ENCODE assay signal across 17 mouse cellular contexts in genomic region chr10:86272826-86273225, GRCm38 (mm10). TPM values are rescaled to one million over a fixed set of nuclear protein-coding genes. Genes with fewer than 3 reads are reported as not detected.
DNase-seq lines count a peak whose midpoint lies in the region; ATAC-seq and TF ChIP-seq lines count a peak whose summit lies in the region.
"Had no signal": no experiment of that assay in that cellular context is flagged by ENCODE, and none has a peak within 500 bp of the region (broad histone marks: within the 10 kb centered on the region; RNA-seq: fewer than 3 reads in every experiment).

No protein-coding gene starts in this region.

- H3K9me3 ChIP-seq in heart, embryonic 13.5 days: no peaks in the 10 kb centered on the region
- no peaks in the 10 kb centered on the region for H3K9me3 ChIP-seq in lung, embryonic 14.5 days (ENCODE audit: low read depth, low read length)
- no peaks in the 10 kb centered on the region for H3K9me3 ChIP-seq in embryonic facial prominence, embryonic 15.5 days (replicated peaks)
- no peaks in the 10 kb centered on the region for H3K9me3 ChIP-seq in midbrain, embryonic 15.5 days
- H3K9me3 ChIP-seq: midbrain, embryonic 12.5 days had no signal

- no peak for ATAC-seq in heart, embryonic 13.5 days (ENCODE audit: extremely low read depth, insufficient number of reproducible peaks, low FRiP score, low TSS enrichment)
- ATAC-seq in lung, embryonic 14.5 days (ENCODE audit: insufficient read depth): no peak
- ATAC-seq in embryonic facial prominence, embryonic 15.5 days (ENCODE audit: insufficient number of reproducible peaks, low FRiP score, low TSS enrichment, low read depth): no peak
- no peak for ATAC-seq in midbrain, embryonic 15.5 days (replicated peaks)
- ATAC-seq: CD4-positive, CD25-positive, alpha-beta regulatory T cell, adult 4 months had no signal

- H3K36me3 ChIP-seq in heart, embryonic 13.5 days: no peaks in the 10 kb centered on the region
- H3K36me3 ChIP-seq in lung, embryonic 14.5 days (ENCODE audit: insufficient read depth): no peaks in the 10 kb centered on the region
- no peaks in the 10 kb centered on the region for H3K36me3 ChIP-seq in embryonic facial prominence, embryonic 15.5 days
- no peaks in the 10 kb centered on the region for H3K36me3 ChIP-seq in midbrain, embryonic 15.5 days (replicated peaks)
- H3K36me3 ChIP-seq: midbrain, embryonic 12.5 days had no signal

- no peak overlapping the region for H3K9ac ChIP-seq in heart, embryonic 13.5 days
- H3K9ac ChIP-seq in lung, embryonic 14.5 days: no peak overlapping the region
- H3K9ac ChIP-seq in embryonic facial prominence, embryonic 15.5 days: no peak overlapping the region
- H3K9ac ChIP-seq in midbrain, embryonic 15.5 days: no peak overlapping the region
- H3K9ac ChIP-seq: hindbrain, embryonic 14.5 days; midbrain, embryonic 12.5 days had no signal

- WGBS in heart, embryonic 13.5 days: 67% methylated on average over 3 of the region's 3 CpGs
- 77% methylated on average over 3 of the region's 3 CpGs for WGBS in lung, embryonic 14.5 days
- 83% methylated on average over 3 of the region's 3 CpGs for WGBS in embryonic facial prominence, embryonic 15.5 days
- 82% methylated on average over 3 of the region's 3 CpGs for WGBS in midbrain, embryonic 15.5 days

- no peak for TF ChIP-seq CTCF in lung, embryonic 14.5 days (IDR thresholded peaks at IDR 0.05; ENCODE audit: low read depth)

- H3K27ac ChIP-seq in heart, embryonic 13.5 days (replicated peaks): peak overlapping the region; percentile 66; the same call in 1 of the 2 replicates
- peak overlapping the region; percentile 67; the same call in 1 of the 2 replicates for H3K27ac ChIP-seq in lung, embryonic 14.5 days (ENCODE audit: low read depth)
- H3K27ac ChIP-seq in embryonic facial prominence, embryonic 15.5 days (replicated peaks): 0 out of 2 replicates have a peak overlapping the region, but pooled peaks have one; percentile 23
- H3K27ac ChIP-seq in midbrain, embryonic 15.5 days: no peak overlapping the region
- H3K27ac ChIP-seq: hindbrain, embryonic 14.5 days; midbrain, embryonic 12.5 days; stomach, postnatal 0 days had no signal

- no peak overlapping the region for H3K4me2 ChIP-seq in heart, embryonic 13.5 days
- no peak overlapping the region for H3K4me2 ChIP-seq in lung, embryonic 14.5 days
- no peak overlapping the region for H3K4me2 ChIP-seq in embryonic facial prominence, embryonic 15.5 days (replicated peaks)
- H3K4me2 ChIP-seq in midbrain, embryonic 15.5 days: no peak overlapping the region
- H3K4me2 ChIP-seq: hindbrain, embryonic 14.5 days; liver, embryonic 11.5 days; midbrain, embryonic 12.5 days had no signal

- intact Hi-C loops in heart, postnatal 25 days (cut with DNase I): loop anchor here (5.0 kb wide), 1 partner anchor 91 kb away; no protein-coding TSS in a partner anchor

- H3K4me1 ChIP-seq in heart, embryonic 13.5 days: peaks cover 15% of the 10 kb centered on the region
- H3K4me1 ChIP-seq in lung, embryonic 14.5 days (ENCODE audit: insufficient read depth): no peaks in the 10 kb centered on the region
- peaks cover 8% of the 10 kb centered on the region for H3K4me1 ChIP-seq in embryonic facial prominence, embryonic 15.5 days
- no peaks in the 10 kb centered on the region for H3K4me1 ChIP-seq in midbrain, embryonic 15.5 days
- H3K4me1 ChIP-seq: midbrain, embryonic 12.5 days had no signal

- no peak overlapping the region for H3K4me3 ChIP-seq in heart, embryonic 13.5 days
- H3K4me3 ChIP-seq in lung, embryonic 14.5 days (ENCODE audit: low read depth, low read length): no peak overlapping the region
- no peak overlapping the region for H3K4me3 ChIP-seq in embryonic facial prominence, embryonic 15.5 days (replicated peaks)
- H3K4me3 ChIP-seq in midbrain, embryonic 15.5 days: no peak overlapping the region
- H3K4me3 ChIP-seq: erythroblast, embryonic 14.5 days; midbrain, embryonic 12.5 days had no signal

- DNase-seq in heart, postnatal 25 days (ENCODE audit: low spot score): no peak
- no peak for DNase-seq in lung, embryonic 14.5 days
- DNase-seq in lung, adult 18-20 months: no peak
- peak; percentile 38 to 55 for DNase-seq in kidney, postnatal 36 days
- DNase-seq: cerebellum, adult 8-10 months; gastrocnemius, postnatal 36 days; thymus, postnatal 14 days had no signal

- H3K27me3 ChIP-seq in heart, embryonic 13.5 days (replicated peaks): no peaks in the 10 kb centered on the region
- no peaks in the 10 kb centered on the region for H3K27me3 ChIP-seq in lung, embryonic 14.5 days (ENCODE audit: insufficient read depth, low read length)
- no peaks in the 10 kb centered on the region for H3K27me3 ChIP-seq in embryonic facial prominence, embryonic 15.5 days
- no peaks in the 10 kb centered on the region for H3K27me3 ChIP-seq in midbrain, embryonic 15.5 days (replicated peaks)
- H3K27me3 ChIP-seq: midbrain, embryonic 12.5 days had no signal

RNA-seq across cellular contexts. Expression of gene Timp3, which starts 27.3 kb away (rescaled TPM):
- polyA plus RNA-seq in heart, embryonic 13.5 days (2015; fragmentation: Nextera tagmentation; extraction: Ambion mirVana): 65.6 and 69.3 TPM in 2 replicates
- total RNA-seq in heart, postnatal 25 days (2021): 100 to 1,000 TPM; 135 to 205 TPM
- polyA plus RNA-seq in lung, embryonic 14.5 days (2014; fragmentation: Nextera tagmentation; extraction: Ambion mirVana): 42.6 and 44.1 TPM in 2 replicates
- polyA plus RNA-seq in embryonic facial prominence, embryonic 15.5 days (2015; fragmentation: Nextera tagmentation; extraction: Ambion mirVana): 81.4 and 82.5 TPM in 2 replicates
- 31.1 and 33.9 TPM in 2 replicates for polyA plus RNA-seq in midbrain, embryonic 15.5 days (2015; fragmentation: Nextera tagmentation; extraction: Ambion mirVana)
- total RNA-seq: MEL had no signal
- polyA plus RNA-seq: CD4-positive, CD25-positive, alpha-beta regulatory T cell, adult 4 months had no signal

Comparison
In these comparisons a context has a peak if more than half of its experiments do, and no peak if none do; other contexts are left out.
1. DNase-seq: peak in kidney, postnatal 36 days (2 of 2); none in heart, postnatal 25 days (single experiment), lung, embryonic 14.5 days (single experiment) and lung, adult 18-20 months (0 of 2).